Mouse (Mus musculus) limb, embryonic 10.5 days (tissue): ENCODE measurements around the gene Rapgef4. TPM values are rescaled to one million over a fixed set of nuclear protein-coding genes. Genes with fewer than 3 reads are reported as not detected.
A peak's percentile ranks its signal among the peaks of the same experiment; 100 is the strongest.

Experiments
- DNase-seq: peaks from one replicate; pipeline ENCODE4 v3.0.0-alpha.2; 2017; ENCODE audit warnings: low spot score
- H3K27ac ChIP-seq: fragments of 300-500 bp; sonication (generic); 2 replicates; pipeline ENCODE4 v1.5.1; 2016; ENCODE audit warnings: mild to moderate bottlenecking
- H3K27me3 ChIP-seq: fragments of 300-500 bp; sonication (generic); 2 replicates; pipeline ENCODE4 v1.6.1; 2016; ENCODE audit warnings: low read depth, mild to moderate bottlenecking; ENCODE audit not compliant: poor library complexity, severe bottlenecking
- H3K36me3 ChIP-seq: fragments of 300-500 bp; sonication (generic); 2 replicates; pipeline ENCODE4 v1.6.1; 2016; ENCODE audit warnings: mild to moderate bottlenecking, moderate library complexity
- H3K4me1 ChIP-seq: fragments of 300-500 bp; sonication (generic); 2 replicates; pipeline ENCODE4 v1.6.1; 2016
- H3K4me3 ChIP-seq: fragments of 300-500 bp; sonication (generic); 2 replicates; pipeline ENCODE4 v1.5.1; 2016; ENCODE audit warnings: mild to moderate bottlenecking, moderate library complexity
- H3K9me3 ChIP-seq: fragments of 300-500 bp; sonication (generic); replicated peaks from 2 replicates; pipeline ENCODE4 v1.6.1; 2016; ENCODE audit warnings: mild to moderate bottlenecking
- WGBS: fragments of 180-500 bp; shearing (Covaris S2); methylation state at CpG from one replicate; pipeline ENCODE4 v1.1.7; 2016; 5-methylcytosine and 5-hydroxymethylcytosine counted together
- polyA plus RNA-seq: library from polyadenylated mRNA; unstranded; fragments of >200 nt; fragmentation: Nextera tagmentation; extraction: Ambion mirVana; gene quantifications from 2 replicates; pipeline ENCODE4 v1.2.1, GENCODE M21; 2016

Gene Rapgef4
- polyA plus RNA-seq, 1 experiment from 2014 or later: 1.6 TPM

GRCm38 (mm10) chr2:72219921-72220320 is 238.9 kb downstream of the Rapgef4 start:
- Histone ChIP-seq H3K4me1 (peaks cover 23% of the 10 kb centered on the region; the same call in 1 of the 2 replicates), H3K36me3 (no peaks in the 10 kb centered on the region), H3K27ac (no peak overlapping the region), H3K4me3 (no peak overlapping the region), H3K27me3 (no peaks in the 10 kb centered on the region), H3K9me3 (no peaks in the 10 kb centered on the region)
- WGBS: 38% methylated on average over 3 of the region's 3 CpGs
- peak; percentile 72 for DNase-seq

- Histone ChIP-seq H3K4me1 (peaks cover 17% of the 10 kb centered on the region; the same call in 1 of the 2 replicates), H3K36me3 (no peaks in the 10 kb centered on the region), H3K4me3 (no peak overlapping the region), H3K9me3 (no peaks in the 10 kb centered on the region), H3K27ac (no peak overlapping the region), H3K27me3 (no peaks in the 10 kb centered on the region)
- 88% methylated on average over 11 of the region's 11 CpGs for WGBS
- no peak for DNase-seq
Measured at GRCm38 (mm10) chr2:72221283-72221682, 240.2 kb downstream of the Rapgef4 start.

- Histone ChIP-seq H3K27me3 (no peaks in the 10 kb centered on the region), H3K4me3 (no peak overlapping the region), H3K36me3 (no peaks in the 10 kb centered on the region), H3K27ac (no peak overlapping the region), H3K9me3 (no peaks in the 10 kb centered on the region), H3K4me1 (peaks cover 17% of the 10 kb centered on the region; the same call in 1 of the 2 replicates)
- WGBS: 42% methylated on average over 7 of the region's 7 CpGs
- DNase-seq: no peak
Measured at GRCm38 (mm10) chr2:72221706-72222105, 240.7 kb downstream of the Rapgef4 start.

- DNase-seq: no peak
- Histone ChIP-seq H3K36me3 (no peaks in the 10 kb centered on the region), H3K4me3 (no peak overlapping the region), H3K27ac (no peak overlapping the region), H3K4me1 (peaks cover 21% of the 10 kb centered on the region), H3K27me3 (no peaks in the 10 kb centered on the region), H3K9me3 (no peaks in the 10 kb centered on the region)
- 80% methylated on average over 4 of the region's 4 CpGs for WGBS
Measured at GRCm38 (mm10) chr2:72222276-72222675, 241.2 kb downstream of the Rapgef4 start.

- Histone ChIP-seq H3K27me3 (no peaks in the 10 kb centered on the region), H3K27ac (no peak overlapping the region), H3K4me3 (no peak overlapping the region), H3K9me3 (no peaks in the 10 kb centered on the region), H3K4me1 (peaks cover 25% of the 10 kb centered on the region), H3K36me3 (no peaks in the 10 kb centered on the region)
- DNase-seq: no peak
- WGBS: 94% methylated on average over 16 of the region's 16 CpGs
Measured at GRCm38 (mm10) chr2:72222736-72223455, 241.9 kb downstream of the Rapgef4 start.

- Histone ChIP-seq H3K27ac (no peak overlapping the region), H3K4me3 (no peak overlapping the region), H3K4me1 (peaks cover 25% of the 10 kb centered on the region), H3K9me3 (no peaks in the 10 kb centered on the region), H3K27me3 (no peaks in the 10 kb centered on the region), H3K36me3 (no peaks in the 10 kb centered on the region)
- 71% methylated on average over 5 of the region's 5 CpGs for WGBS
- DNase-seq: no peak
Measured at GRCm38 (mm10) chr2:72223479-72223878, 242.4 kb downstream of the Rapgef4 start.

GRCm38 (mm10) chr2:72226006-72226405 is 245.0 kb downstream of the Rapgef4 start:
- H3K9me3 ChIP-seq: no peaks in the 10 kb centered on the region
- H3K36me3 ChIP-seq: no peaks in the 10 kb centered on the region
- peaks cover under 1% of the 10 kb centered on the region; the same call in 1 of the 2 replicates for H3K27me3 ChIP-seq
- no peak overlapping the region for H3K27ac ChIP-seq
- H3K4me3 ChIP-seq: no peak overlapping the region
- 90% methylated on average over 6 of the region's 6 CpGs for WGBS
- peaks cover 45% of the 10 kb centered on the region for H3K4me1 ChIP-seq
- DNase-seq: no peak

GRCm38 (mm10) chr2:72227416-72227815 is 246.4 kb downstream of the Rapgef4 start:
- WGBS: 92% methylated on average over 6 of the region's 6 CpGs
- no peak for DNase-seq
- no peak overlapping the region for H3K27ac ChIP-seq

GRCm38 (mm10) chr2:72228881-72229280 is 247.8 kb downstream of the Rapgef4 start:
- 53% methylated on average over 14 of the region's 14 CpGs for WGBS
- peak overlapping the region; percentile 71 for H3K27ac ChIP-seq
- peaks cover 32% of the 10 kb centered on the region for H3K4me1 ChIP-seq
- H3K27me3 ChIP-seq: peaks cover 17% of the 10 kb centered on the region
- peak; percentile 50 for DNase-seq
- H3K4me3 ChIP-seq: peak overlapping the region; percentile 15; the same call in 1 of the 2 replicates
- H3K9me3 ChIP-seq: no peaks in the 10 kb centered on the region
- no peaks in the 10 kb centered on the region for H3K36me3 ChIP-seq

More at GRCm38 (mm10) chr2:72227416-72227815, 246.4 kb downstream of the Rapgef4 start:
- Histone ChIP-seq H3K4me3 (no peak overlapping the region), H3K9me3 (no peaks in the 10 kb centered on the region), H3K36me3 (no peaks in the 10 kb centered on the region), H3K4me1 (peaks cover 40% of the 10 kb centered on the region), H3K27me3 (peaks cover 14% of the 10 kb centered on the region)

GRCm38 (mm10) chr2:72230545-72230944 is 249.5 kb downstream of the Rapgef4 start:
- H3K9me3 ChIP-seq: no peaks in the 10 kb centered on the region
- no peak overlapping the region for H3K4me3 ChIP-seq
- 80% methylated on average over 9 of the region's 9 CpGs for WGBS
- H3K27me3 ChIP-seq: peaks cover 17% of the 10 kb centered on the region
- no peaks in the 10 kb centered on the region for H3K36me3 ChIP-seq
- peaks cover 36% of the 10 kb centered on the region for H3K4me1 ChIP-seq
- 0 out of 2 replicates have a peak overlapping the region, but pooled peaks have one; percentile 30 for H3K27ac ChIP-seq
- no peak for DNase-seq

GRCm38 (mm10) chr2:72234085-72234484 is 253.0 kb downstream of the Rapgef4 start:
- Histone ChIP-seq H3K27ac (no peak overlapping the region), H3K27me3 (peaks cover 17% of the 10 kb centered on the region), H3K4me1 (peaks cover 29% of the 10 kb centered on the region), H3K4me3 (no peak overlapping the region), H3K36me3 (no peaks in the 10 kb centered on the region), H3K9me3 (no peaks in the 10 kb centered on the region)
- 90% methylated on average over 11 of the region's 11 CpGs for WGBS
- DNase-seq: no peak

- H3K27ac ChIP-seq: 0 out of 2 replicates have a peak overlapping the region, but pooled peaks have one; percentile 53
- peak; percentile 76 for DNase-seq
- H3K4me3 ChIP-seq: no peak overlapping the region
- peaks cover 24% of the 10 kb centered on the region for H3K4me1 ChIP-seq
- H3K9me3 ChIP-seq: no peaks in the 10 kb centered on the region
- peaks cover 17% of the 10 kb centered on the region for H3K27me3 ChIP-seq
- H3K36me3 ChIP-seq: no peaks in the 10 kb centered on the region
- WGBS: 4% methylated on average over 3 of the region's 3 CpGs
Measured at GRCm38 (mm10) chr2:72234943-72235342, 253.9 kb downstream of the Rapgef4 start.

GRCm38 (mm10) chr2:72235361-72235901 is 254.4 kb downstream of the Rapgef4 start:
- Histone ChIP-seq H3K9me3 (no peaks in the 10 kb centered on the region), H3K27me3 (peaks cover 17% of the 10 kb centered on the region), H3K4me1 (peaks cover 23% of the 10 kb centered on the region), H3K36me3 (no peaks in the 10 kb centered on the region), H3K4me3 (no peak overlapping the region), H3K27ac (peak overlapping the region; percentile 53)
- peak; percentile 43 for DNase-seq
- WGBS: 72% methylated on average over 12 of the region's 12 CpGs
